Mouse (Mus musculus) small intestine, adult 2 months (tissue): ENCODE data around the gene Gpam.

Experiments
- CTCF ChIP-seq: fragments of 200-500 bp; IDR thresholded peaks from 2 replicates; pipeline ENCODE4 v1.5.1; 2012; ENCODE audit warnings: low read depth, mild to moderate bottlenecking, control low read depth, inconsistent platforms, low read length, moderate library complexity, mixed read lengths; ENCODE audit not compliant: insufficient replicate concordance, insufficient read length; ENCODE audit errors: extremely low read depth
- POLR2A ChIP-seq: fragments of 200-500 bp; IDR thresholded peaks from 2 replicates; pipeline ENCODE4 v1.6.1; 2012; ENCODE audit warnings: low read depth, mild to moderate bottlenecking, control low read depth, inconsistent platforms, low read length, moderate library complexity

- TF ChIP-seq POLR2A = no peak
- TF ChIP-seq CTCF = no peak
Measured at GRCm38 (mm10) chr19:55097396-55097967, 29.6 kb downstream of the Gpam start.
